Mouse (Mus musculus) megakaryocyte, embryonic 14.5 days (primary cell): ENCODE results near the gene Fcgr3.

Experiments used
- FLI1 ChIP-seq: IDR thresholded peaks from 2 replicates; pipeline ENCODE4 v1.6.1; 2012; ENCODE audit warnings: low read length, inconsistent platforms, mixed read lengths
- GATA1 ChIP-seq: IDR thresholded peaks from 3 replicates; pipeline ENCODE4 v1.6.1; 2012; ENCODE audit warnings: mixed read lengths, low read length, inconsistent platforms, borderline replicate concordance

- TF ChIP-seq GATA1, result no peak
- no peak for TF ChIP-seq FLI1
Observed at GRCm38 (mm10) chr1:171111020-171111780, 46.5 kb upstream of the Fcgr3 start.
